Mouse (Mus musculus) ES-E14 (cell line): Measurements from ENCODE around the gene Elfn2.

Source experiments
- HCFC1 ChIP-seq: IDR thresholded peaks from 2 replicates; pipeline ENCODE4 v1.6.1; 2012; ENCODE audit warnings: low read length, inconsistent platforms, borderline replicate concordance; ENCODE audit not compliant: insufficient read depth
- MAFK ChIP-seq: IDR thresholded peaks from 2 replicates; pipeline ENCODE4 v1.6.1; 2014; ENCODE audit warnings: mild to moderate bottlenecking, low read depth, low read length, inconsistent platforms; ENCODE audit not compliant: insufficient read depth
- ZNF384 ChIP-seq: IDR thresholded peaks from 2 replicates; pipeline ENCODE4 v1.6.1; 2012; ENCODE audit warnings: low read depth, low read length, inconsistent platforms

DNA sequence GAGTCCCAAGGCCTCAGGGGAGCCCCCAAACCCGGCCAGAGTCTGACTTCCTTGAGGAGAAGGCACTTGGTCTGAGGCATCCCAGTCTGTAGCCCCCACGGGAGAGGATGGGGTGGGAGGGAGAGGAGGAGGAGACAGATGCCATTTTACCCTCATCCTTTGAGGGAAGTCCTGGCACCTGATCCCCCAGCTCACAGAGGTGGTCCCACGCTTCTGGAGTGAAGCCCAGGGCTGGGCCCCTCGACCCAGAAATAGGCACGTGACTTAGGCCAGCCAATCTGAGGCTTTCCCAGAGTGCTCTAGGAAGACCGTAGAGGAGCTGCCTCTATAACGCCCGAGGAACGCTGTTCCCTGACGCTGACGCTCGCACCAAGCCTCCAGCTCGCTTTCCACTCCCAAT lies 42.5 kb upstream of the Elfn2 start:
- TF ChIP-seq ZNF384: no peak
- no peak for TF ChIP-seq MAFK
- no peak for TF ChIP-seq HCFC1
